Mouse (Mus musculus) embryonic facial prominence, embryonic 11.5 days (tissue): Measurements from ENCODE around the gene Kcnc1. TPM values are rescaled to one million over a fixed set of nuclear protein-coding genes. Genes with fewer than 3 reads are reported as not detected.

ENCODE experiments used
- ATAC-seq: fragments of 200-750 bp; cut with Nextera tagmentation; replicated peaks from 2 replicates; pipeline ENCODE4 v1.8.0; 2017; ENCODE audit warnings: low read depth; ENCODE audit not compliant: insufficient number of reproducible peaks, low FRiP score, low TSS enrichment
- DNase-seq: peaks from one replicate; pipeline ENCODE4 v3.0.0-alpha.2; 2015; ENCODE audit warnings: low spot score
- H3K27ac ChIP-seq: fragments of 300-500 bp; sonication (generic); replicated peaks from 2 replicates; pipeline ENCODE4 v1.5.1; 2014; ENCODE audit warnings: mild to moderate bottlenecking, low read depth, low read length, control low read depth
- H3K27me3 ChIP-seq: fragments of 300-500 bp; sonication (generic); 2 replicates; pipeline ENCODE4 v1.6.1; 2014; ENCODE audit warnings: mild to moderate bottlenecking, low read length, moderate library complexity, mixed read lengths; ENCODE audit not compliant: control insufficient read depth, insufficient read depth
- H3K36me3 ChIP-seq: fragments of 300-500 bp; sonication (generic); replicated peaks from 2 replicates; pipeline ENCODE4 v1.6.1; 2014; ENCODE audit warnings: low read depth, mild to moderate bottlenecking, low read length, moderate library complexity, mixed read lengths; ENCODE audit not compliant: control insufficient read depth, insufficient read depth
- H3K4me1 ChIP-seq: fragments of 300-500 bp; sonication (generic); 2 replicates; pipeline ENCODE4 v1.6.1; 2014; ENCODE audit warnings: low read length, mixed read lengths; ENCODE audit not compliant: control insufficient read depth, insufficient read depth
- H3K4me2 ChIP-seq: fragments of 300-500 bp; sonication (generic); 2 replicates; pipeline ENCODE4 v1.6.1; 2014; ENCODE audit warnings: low read depth, mild to moderate bottlenecking, control low read depth, low read length, moderate library complexity
- H3K4me3 ChIP-seq: fragments of 300-500 bp; sonication (generic); 2 replicates; pipeline ENCODE4 v1.5.1; 2014; ENCODE audit warnings: low read depth, low read length, control low read depth
- H3K9ac ChIP-seq: fragments of 300-500 bp; sonication (generic); replicated peaks from 2 replicates; pipeline ENCODE4 v1.6.1; 2014; ENCODE audit warnings: mild to moderate bottlenecking, control low read depth, low read length
- H3K9me3 ChIP-seq: fragments of 300-500 bp; sonication (generic); replicated peaks from 2 replicates; pipeline ENCODE4 v1.6.1; 2016; ENCODE audit warnings: mild to moderate bottlenecking, low read length, inconsistent platforms, mixed read lengths; ENCODE audit not compliant: control insufficient read depth
- WGBS: fragments of 180-500 bp; shearing (Covaris S2); extraction: QIAGEN DNeasy Blood & Tissue Kit; methylation state at CpG from one replicate; pipeline ENCODE4 v1.1.7; 2014; 5-methylcytosine and 5-hydroxymethylcytosine counted together
- polyA plus RNA-seq: library from polyadenylated mRNA; unstranded; fragments of >200 nt; fragmentation: Nextera tagmentation; extraction: Ambion mirVana; gene quantifications from 2 replicates; pipeline ENCODE4 v1.2.1, GENCODE M21; 2014

Kcnc1 gene
- polyA plus RNA-seq, 1 experiment from 2014 or later, result 0.55 TPM

- Histone ChIP-seq H3K4me2 (no peak overlapping the region), H3K27me3 (no peaks in the 10 kb centered on the region), H3K4me1 (no peaks in the 10 kb centered on the region), H3K9ac (no peak overlapping the region), H3K4me3 (no peak overlapping the region), H3K9me3 (no peaks in the 10 kb centered on the region), H3K36me3 (no peaks in the 10 kb centered on the region), H3K27ac (no peak overlapping the region)
- no peak for DNase-seq
- WGBS, result 76% methylated on average over 16 of the region's 16 CpGs
- ATAC-seq, result no peak
Measured at GRCm38 (mm10) chr7:46418102-46418622, 21.9 kb downstream of the Kcnc1 start.

- H3K27ac ChIP-seq, result no peak overlapping the region
- WGBS, result 49% methylated on average over 5 of the region's 5 CpGs
- H3K9me3 ChIP-seq, result no peaks in the 10 kb centered on the region
- H3K27me3 ChIP-seq, result no peaks in the 10 kb centered on the region
- ATAC-seq (no peak), DNase-seq (no peak)
- no peaks in the 10 kb centered on the region for H3K4me1 ChIP-seq
- no peak overlapping the region for H3K9ac ChIP-seq
- no peak overlapping the region for H3K4me3 ChIP-seq
- no peak overlapping the region for H3K4me2 ChIP-seq
- H3K36me3 ChIP-seq, result no peaks in the 10 kb centered on the region
Measured at GRCm38 (mm10) chr7:46421535-46421934, 25.2 kb downstream of the Kcnc1 start.

- no peaks in the 10 kb centered on the region for H3K9me3 ChIP-seq
- ATAC-seq, result no peak
- no peaks in the 10 kb centered on the region for H3K36me3 ChIP-seq
- WGBS, result 71% methylated on average over 8 of the region's 8 CpGs
- H3K4me2 ChIP-seq, result no peak overlapping the region
- no peak for DNase-seq
- no peaks in the 10 kb centered on the region for H3K27me3 ChIP-seq
- no peak overlapping the region for H3K27ac ChIP-seq
- H3K4me1 ChIP-seq, result no peaks in the 10 kb centered on the region
- H3K4me3 ChIP-seq, result no peak overlapping the region
- no peak overlapping the region for H3K9ac ChIP-seq
Measured at GRCm38 (mm10) chr7:46422052-46422763, 25.9 kb downstream of the Kcnc1 start.

- Histone ChIP-seq H3K36me3 (no peaks in the 10 kb centered on the region), H3K27ac (no peak overlapping the region), H3K4me1 (no peaks in the 10 kb centered on the region), H3K27me3 (no peaks in the 10 kb centered on the region), H3K4me2 (no peak overlapping the region), H3K9me3 (no peaks in the 10 kb centered on the region), H3K4me3 (no peak overlapping the region), H3K9ac (no peak overlapping the region)
- 53% methylated on average over 18 of the region's 18 CpGs for WGBS
- DNase-seq (peak; percentile 57), ATAC-seq (0 out of 2 replicates have a peak, but pooled peaks have one; percentile 54)
Measured at GRCm38 (mm10) chr7:46422764-46423412, 26.6 kb downstream of the Kcnc1 start.

GRCm38 (mm10) chr7:46423951-46424350 lies 27.7 kb downstream of the Kcnc1 start:
- no peaks in the 10 kb centered on the region for H3K27me3 ChIP-seq
- H3K36me3 ChIP-seq, result no peaks in the 10 kb centered on the region
- no peak overlapping the region for H3K4me3 ChIP-seq
- no peak overlapping the region for H3K4me2 ChIP-seq
- DNase-seq (no peak), ATAC-seq (no peak)
- no peak overlapping the region for H3K9ac ChIP-seq
- 85% methylated on average over 3 of the region's 3 CpGs for WGBS
- no peak overlapping the region for H3K27ac ChIP-seq
- no peaks in the 10 kb centered on the region for H3K4me1 ChIP-seq
- H3K9me3 ChIP-seq, result no peaks in the 10 kb centered on the region

- no peak overlapping the region for H3K4me2 ChIP-seq
- no peaks in the 10 kb centered on the region for H3K4me1 ChIP-seq
- H3K36me3 ChIP-seq, result no peaks in the 10 kb centered on the region
- H3K4me3 ChIP-seq, result no peak overlapping the region
- 73% methylated on average over 4 of the region's 4 CpGs for WGBS
- no peak overlapping the region for H3K27ac ChIP-seq
- H3K9me3 ChIP-seq, result no peaks in the 10 kb centered on the region
- ATAC-seq (no peak), DNase-seq (no peak)
- H3K9ac ChIP-seq, result no peak overlapping the region
- H3K27me3 ChIP-seq, result no peaks in the 10 kb centered on the region
Measured at GRCm38 (mm10) chr7:46425012-46425411, 28.7 kb downstream of the Kcnc1 start.

GRCm38 (mm10) chr7:46433874-46434273 lies 37.6 kb downstream of the Kcnc1 start:
- H3K27ac ChIP-seq, result no peak overlapping the region
- peak; percentile 73; the same call in 1 of the 2 replicates for ATAC-seq
- no peak for DNase-seq
- H3K9ac ChIP-seq, result no peak overlapping the region
- WGBS, result 77% methylated on average over 5 of the region's 5 CpGs
- no peaks in the 10 kb centered on the region for H3K36me3 ChIP-seq
- H3K4me3 ChIP-seq, result no peak overlapping the region
- H3K27me3 ChIP-seq, result no peaks in the 10 kb centered on the region
- no peaks in the 10 kb centered on the region for H3K9me3 ChIP-seq
- no peaks in the 10 kb centered on the region for H3K4me1 ChIP-seq
- no peak overlapping the region for H3K4me2 ChIP-seq

- Histone ChIP-seq H3K27me3 (no peaks in the 10 kb centered on the region), H3K4me3 (no peak overlapping the region), H3K9ac (no peak overlapping the region), H3K36me3 (no peaks in the 10 kb centered on the region), H3K27ac (no peak overlapping the region), H3K4me2 (no peak overlapping the region), H3K9me3 (no peaks in the 10 kb centered on the region), H3K4me1 (no peaks in the 10 kb centered on the region)
- WGBS, result 88% methylated on average over 5 of the region's 5 CpGs
- DNase-seq (no peak), ATAC-seq (no peak)
Measured at GRCm38 (mm10) chr7:46435833-46436232, 39.5 kb downstream of the Kcnc1 start.
